Mouse (Mus musculus) telencephalon, adult 2 months (tissue): ENCODE measurements around the gene Arid5b.

Source experiments
- DNase-seq: peaks from one replicate; pipeline ENCODE4 v3.0.0-alpha.2; 2011; ENCODE audit warnings: low read depth, low spot score

Arid5b gene

DNA sequence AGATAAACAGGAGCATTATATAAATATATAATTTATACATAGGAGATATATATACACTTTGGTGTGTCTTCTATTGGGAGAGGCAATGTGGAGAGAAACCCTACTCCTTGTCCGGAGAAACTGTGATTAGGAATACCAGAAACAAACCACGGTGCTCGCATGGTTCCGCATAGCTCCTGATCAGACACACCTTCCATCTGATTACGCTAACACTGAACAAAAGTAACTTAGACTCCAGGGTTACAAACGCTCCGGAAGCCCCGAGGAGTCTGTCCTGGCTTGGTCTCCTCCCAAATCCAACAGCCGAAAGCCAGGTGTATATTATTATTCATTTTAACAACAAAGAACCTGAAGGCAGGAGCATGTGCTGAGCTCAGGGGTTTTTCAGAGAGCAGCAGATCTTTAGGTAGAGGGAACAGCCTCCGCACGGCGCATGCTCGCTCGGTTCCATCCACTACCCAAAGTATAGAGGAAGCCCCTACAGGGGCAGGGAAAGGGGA, 41.5 kb downstream of the Arid5b start:
- DNase-seq: no peak

DNA sequence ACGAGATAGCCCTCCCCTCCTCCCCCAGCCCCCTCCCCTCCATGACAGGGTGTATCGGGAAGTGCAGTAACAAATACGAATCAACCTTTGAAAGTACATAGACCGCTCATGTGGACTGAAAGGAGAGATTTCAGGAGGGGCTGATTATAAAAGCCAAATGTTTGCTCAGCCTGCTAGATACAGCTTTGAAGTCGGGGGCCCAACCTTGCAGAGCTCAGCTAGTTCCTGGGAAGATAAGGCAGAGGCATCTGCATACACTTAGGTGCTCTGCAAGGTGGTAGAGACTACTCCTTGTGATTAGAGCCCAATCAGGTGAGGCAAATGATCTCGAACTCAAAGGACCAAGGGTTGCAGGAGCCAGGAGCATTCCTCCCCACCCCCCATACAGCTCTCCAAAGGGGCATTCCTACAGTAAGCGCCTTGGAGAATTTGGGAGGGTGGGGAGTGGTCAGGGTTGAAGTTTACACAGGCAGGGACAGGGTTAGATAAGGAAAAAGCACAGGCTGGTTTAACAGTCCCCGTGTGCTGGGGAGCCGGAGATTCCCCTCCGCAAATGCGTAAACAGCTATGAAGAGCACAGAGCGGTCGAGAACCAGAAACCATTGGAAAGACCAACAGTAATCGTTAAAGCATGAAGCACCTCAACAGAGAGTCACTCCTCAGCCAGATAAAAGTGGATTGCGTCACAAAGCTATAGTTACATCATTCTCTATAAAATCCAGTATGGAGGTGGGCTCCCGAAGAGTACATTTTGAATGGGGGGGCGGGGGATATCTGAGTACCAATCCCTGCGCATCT, 47.0 kb downstream of the Arid5b start:
- DNase-seq: no peak

DNA sequence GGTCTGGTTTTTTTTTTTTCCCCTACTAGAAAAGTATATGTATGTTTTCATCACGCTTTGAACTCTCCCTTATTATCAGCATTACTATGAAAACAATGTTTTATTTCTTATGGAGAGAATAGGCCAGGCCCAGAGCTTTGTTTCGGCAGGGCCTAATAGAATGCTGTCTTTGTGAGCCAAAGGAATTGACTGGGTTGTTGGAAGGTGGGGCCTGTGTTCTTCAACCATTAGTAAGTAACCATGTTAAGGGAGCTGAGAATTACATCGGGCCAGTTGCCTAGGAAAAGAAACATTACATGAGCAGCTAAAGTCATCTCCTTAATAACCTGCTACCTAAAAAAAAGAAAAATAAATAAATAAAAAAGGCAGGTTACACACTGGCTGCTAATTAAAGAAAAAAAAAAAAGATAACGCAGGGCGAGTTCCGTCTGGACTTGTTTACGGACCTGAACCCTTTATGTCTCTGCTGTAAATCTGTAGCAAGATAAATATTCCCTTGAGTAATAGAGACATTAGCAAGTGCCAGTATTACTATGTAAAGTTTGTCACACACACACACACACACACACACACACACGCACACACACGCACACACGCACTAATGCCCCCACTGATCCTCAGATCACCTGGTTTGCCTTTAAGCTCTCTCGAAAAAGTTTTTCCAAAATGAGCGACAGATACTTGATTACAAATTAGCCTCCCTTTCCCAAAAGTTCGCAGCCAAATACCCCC, 47.7 kb downstream of the Arid5b start:
- DNase-seq: no peak

DNA sequence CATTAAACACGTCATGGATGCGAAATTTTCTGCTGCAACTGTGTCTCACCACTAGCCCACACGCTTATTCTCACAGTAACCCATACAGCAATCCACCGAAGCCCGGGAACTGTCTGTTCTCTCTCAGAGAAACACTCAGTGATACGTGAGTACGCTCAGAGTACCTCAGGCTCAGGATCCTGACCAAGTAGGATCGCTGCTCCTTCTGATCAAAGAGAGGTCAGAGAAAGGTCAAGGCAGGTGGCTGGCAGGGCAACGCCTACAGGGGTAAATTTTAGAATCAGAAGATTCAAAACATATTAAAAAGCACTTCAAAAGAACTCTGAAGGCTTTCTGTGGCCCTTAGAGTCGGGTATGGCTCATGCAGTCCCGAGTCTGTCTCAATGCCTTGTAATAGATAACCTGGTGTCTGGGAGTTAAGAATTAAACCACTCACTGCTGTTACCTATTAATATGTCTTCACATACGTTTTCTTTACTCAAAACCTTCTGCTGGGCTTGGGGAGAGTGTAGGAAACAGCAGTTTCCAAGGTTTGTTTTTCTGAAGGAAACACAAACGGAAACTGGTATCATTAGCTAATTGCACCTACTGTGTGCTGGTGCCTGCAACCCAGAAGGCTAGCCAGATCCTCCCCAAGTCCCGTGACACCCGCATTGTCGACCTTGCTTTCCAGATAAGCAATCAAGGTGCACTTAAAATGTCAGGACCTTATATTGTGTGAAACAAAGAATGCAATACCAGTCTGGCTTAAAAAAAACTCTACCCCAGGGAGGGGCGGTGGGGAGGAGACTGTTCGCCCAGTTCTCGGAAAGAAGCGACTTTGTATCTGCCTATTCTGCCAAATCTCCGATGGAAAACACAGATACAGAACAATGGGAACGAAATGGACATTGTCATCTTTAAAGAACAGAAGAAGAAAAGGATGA, 48.6 kb downstream of the Arid5b start:
- no peak for DNase-seq

DNA sequence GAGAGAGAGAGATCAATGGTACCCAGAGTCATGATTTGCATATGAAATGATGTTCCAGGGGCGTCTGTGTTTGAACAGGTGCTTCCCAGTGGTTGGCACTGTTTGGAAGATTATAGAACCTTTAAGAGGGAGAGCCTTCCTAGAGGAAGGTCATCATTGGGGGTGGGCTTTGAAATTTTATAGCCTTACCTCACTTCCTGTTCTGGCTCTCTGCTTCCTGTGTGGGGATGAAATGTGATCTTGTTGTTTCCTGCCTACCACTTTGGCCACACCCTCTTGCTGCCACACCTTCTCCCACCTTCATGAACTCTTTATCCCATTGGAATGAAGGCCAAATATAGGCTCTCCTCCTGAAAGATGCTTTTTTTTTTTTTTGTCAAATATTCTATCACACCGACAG, 55.9 kb downstream of the Arid5b start:
- no peak for DNase-seq

DNA sequence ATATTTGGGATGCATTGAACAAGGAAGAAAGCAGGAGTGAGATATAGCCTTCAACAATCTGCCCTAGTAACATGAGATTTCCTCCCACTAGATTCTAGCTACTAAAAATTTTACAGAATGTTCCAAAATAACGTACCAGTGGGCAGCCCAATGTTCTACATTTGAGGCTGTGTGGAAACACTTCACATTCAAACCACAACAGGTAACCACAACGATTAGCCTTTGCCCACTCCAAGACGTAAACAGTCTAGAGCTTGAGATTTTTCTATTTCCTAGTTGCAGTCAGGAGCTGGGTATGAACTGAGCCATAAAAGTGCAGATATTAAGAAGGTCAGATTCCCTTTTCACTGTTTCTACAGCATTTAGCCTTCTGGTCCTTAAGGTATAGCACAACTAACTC, 56.5 kb downstream of the Arid5b start:
- DNase-seq: peak; percentile 13

DNA sequence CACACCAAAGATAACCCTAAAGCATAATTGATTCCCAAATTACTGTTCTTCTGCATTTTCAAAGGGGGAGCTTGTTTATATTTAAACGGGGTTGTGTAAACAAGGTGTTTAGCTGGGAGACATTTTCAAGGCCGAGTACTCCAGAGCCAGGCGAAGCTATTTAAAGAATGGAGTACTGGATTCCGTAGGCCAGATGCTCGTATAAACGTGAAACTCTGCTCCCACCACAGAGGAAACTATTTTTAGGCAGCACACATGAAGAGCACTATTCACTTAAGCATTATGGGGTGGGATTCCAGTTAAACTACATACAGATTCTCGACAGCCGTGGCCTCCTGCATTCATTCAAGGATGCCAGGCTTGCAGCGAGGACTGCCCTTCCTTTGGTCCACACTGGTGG, 59.2 kb downstream of the Arid5b start:
- DNase-seq: peak; percentile 19

DNA sequence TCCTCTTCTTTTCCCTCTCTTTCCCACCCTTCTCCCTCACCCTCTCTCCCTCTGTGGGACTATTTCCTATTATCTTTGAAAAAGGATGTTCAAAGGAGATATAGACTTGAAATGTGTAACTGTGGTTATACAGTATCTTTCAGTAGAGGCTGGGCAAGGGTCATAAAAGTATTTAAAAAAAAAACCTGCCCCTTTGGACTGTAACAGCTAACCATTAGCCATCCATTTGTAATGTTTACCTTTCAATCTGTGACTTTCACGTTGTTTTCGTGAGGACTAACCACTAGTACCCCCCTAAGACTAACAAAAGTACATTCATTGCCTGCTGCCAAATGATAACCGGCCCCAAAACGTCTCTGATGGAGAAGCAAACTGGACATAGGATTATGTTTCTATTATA, 59.9 kb downstream of the Arid5b start:
- DNase-seq: no peak

DNA sequence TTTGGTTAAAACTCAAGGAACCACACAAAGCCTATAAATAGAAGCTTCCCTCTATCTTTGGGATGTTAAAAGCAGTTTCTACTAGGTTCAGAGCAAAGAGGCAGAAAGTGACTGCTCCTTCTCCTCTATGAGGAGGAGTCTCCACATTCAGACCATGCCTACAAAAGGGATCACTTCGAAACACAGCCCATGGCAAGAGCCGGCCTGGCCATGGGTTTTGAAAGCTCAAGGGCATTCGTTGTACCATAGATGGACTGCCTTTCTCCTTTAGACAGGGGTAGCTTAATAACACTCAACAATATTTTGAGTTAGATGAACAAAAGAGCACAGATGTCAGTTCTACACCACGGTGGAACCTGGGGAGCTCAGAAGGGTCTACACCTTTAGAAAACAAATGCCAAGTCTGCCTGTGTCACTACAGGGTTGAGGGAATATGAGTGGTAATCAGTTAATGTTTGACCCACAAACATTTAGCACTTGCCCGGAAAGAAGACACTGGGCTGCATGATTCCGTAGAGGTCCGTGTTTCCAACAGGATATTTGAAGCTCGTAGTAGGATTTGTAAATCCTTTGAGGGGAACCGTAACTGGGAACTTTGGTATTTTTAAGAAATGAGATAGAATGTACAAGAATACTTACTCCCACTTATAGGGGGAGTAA, 63.6 kb downstream of the Arid5b start:
- DNase-seq: no peak

DNA sequence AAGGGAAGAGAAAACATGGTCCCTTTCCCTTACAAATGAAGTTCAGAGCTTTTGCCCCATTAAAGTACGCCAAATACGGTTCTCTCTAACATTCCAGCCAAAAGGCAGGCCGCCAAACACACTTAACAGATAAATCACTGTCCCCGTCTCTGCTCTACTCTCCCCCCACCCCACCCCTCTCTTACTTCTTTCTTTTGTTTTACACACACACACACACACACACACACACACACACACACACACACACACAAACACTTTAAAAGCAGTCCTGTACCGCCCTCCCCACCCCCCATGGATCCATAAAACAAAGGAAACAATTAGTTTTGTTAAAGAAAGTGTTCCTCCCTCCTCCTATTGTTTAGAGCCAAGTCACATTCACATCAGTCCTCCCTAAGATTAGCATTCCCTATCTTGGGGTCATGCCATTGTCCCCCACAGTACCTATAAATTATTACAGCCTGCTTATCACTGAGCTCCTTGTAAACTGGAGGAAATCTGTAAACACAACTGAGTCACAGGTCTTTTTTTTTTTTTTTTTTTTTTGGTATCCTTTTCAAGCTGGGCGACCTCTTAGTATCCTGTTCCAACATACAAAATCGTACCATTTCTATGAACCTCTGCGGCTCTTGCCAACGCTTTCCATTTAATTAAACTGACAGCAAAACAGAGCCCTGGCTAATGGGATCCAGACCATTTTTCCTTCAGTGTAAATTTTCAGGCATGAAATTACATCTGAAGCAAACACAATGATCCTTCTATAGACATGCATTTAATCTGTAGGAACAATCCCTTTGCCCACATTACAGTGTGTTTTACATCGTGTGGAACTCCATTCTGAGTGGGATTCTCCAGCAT, 66.3 kb downstream of the Arid5b start:
- no peak for DNase-seq

DNA sequence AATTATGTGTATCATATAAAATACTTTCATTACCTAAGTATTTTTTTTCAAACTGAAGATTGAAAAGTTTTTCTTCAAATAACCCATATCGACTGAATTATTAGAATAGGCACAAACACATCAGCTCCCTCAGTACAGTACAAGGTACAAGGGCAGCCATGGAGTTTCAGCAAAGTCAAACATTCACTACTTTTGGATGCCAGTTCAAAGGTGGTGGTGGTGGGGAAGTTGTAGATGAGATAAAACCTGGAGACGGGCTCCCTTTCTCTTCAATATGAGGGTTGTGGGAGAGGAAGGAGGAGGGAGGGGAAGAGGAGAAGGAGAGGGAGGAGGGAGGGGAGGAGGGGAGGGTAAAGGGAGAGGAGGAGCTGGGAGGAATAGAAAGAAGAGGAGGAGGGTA, 67.0 kb downstream of the Arid5b start:
- DNase-seq: no peak

DNA sequence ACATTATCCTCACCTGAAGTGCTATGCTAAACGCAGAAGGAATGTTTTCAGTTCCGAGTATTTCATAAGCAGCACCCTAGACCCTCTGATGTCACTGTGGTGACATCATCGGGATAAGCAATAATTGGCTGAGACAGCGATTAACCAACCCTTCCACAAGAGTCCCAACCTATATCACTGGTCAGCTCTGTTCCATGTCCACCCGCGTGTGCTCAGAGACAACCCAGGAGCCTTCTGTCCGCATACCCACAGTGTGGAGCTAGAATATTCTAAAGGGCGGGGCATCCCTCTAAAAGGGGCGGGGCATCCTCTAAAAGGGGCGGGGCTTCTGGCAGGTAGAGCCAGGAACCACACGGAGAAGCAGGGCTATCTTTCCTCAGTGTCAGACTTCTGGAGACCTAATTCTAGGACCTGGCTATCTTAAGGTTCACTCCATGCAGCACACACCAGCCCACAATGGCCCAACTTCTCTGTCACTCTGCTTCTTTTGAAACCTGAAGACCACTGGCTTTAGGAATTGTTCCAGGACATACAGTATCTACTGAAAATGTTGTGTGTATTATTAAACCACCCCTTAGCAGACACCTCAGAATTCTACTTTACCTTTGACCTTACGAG, 68.4 kb downstream of the Arid5b start:
- DNase-seq: no peak

DNA sequence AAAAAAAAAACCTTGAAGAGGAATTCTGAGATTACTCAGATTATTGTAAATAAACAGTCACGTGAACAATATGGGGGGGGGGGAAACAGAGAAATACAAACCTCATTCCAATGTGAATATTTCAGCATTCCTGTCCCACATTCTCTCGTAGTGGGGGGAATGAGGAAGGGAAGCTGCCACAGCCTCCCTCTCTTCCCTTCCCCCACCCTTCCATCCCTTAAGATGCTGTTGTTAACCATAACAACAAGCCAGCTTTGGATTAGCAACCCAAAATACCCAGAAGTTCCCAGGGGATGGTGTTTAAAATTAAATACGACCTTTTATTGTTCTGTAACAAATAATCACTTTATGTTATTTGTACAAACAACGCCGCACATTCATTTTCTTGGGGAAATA, 69.9 kb downstream of the Arid5b start:
- DNase-seq: no peak

DNA sequence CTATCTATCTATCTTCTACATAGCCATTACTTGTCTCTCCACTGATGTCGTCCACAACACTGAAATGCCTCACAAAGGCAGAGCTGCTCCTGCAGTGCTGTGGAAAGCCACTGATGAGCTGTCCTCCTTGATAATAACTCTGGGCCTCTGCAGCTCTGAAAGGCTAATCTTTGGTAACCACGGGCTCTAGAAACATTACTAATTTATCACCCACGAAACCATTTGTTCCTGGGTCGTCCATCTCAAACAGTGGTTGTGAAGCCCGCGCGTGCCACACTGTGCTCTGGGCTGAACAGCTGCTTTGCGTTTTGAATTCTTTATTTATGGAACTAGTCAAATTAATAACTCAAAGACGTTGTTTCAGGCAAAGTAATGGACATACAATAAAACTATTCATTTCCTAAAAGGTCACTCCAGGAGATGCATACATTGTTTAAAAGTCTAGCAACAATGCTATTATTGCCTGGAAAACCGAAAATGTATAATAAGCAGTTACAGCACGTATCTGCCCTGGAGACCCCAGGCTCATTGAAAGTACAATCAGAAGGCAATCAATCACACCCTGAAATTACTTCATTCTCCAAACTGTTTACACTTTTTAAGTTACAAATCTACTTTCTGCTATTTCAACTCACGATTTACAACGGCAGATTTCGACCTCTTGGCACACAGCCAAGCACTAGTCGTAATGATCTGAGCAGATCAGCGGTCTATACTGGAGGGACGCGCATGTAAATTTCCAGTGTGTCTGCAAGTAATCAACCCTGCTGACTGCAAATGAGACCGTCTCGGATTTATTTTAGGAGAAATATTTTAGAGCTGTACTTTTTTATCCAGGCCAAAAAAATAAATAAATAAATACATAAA, 70.5 kb downstream of the Arid5b start:
- no peak for DNase-seq

DNA sequence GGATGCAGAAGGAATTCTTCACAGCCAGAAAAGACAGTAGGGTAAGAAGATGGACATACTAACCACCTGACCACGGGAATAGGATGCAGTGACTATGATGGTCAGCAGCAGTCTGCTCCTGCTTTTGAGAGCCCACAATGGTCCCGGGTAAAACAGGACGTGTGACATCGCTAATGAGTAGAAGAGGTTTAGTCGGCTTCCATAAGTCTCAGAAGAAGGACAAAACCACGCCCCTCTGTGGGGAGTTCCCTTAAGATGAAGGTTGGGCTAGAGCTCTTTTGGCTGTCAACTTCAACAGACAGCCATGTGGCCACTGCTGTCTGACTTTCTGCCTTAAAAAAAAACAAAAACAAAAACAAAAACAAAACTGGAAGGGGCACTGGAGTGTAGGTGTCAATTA, 74.1 kb downstream of the Arid5b start:
- no peak for DNase-seq

DNA sequence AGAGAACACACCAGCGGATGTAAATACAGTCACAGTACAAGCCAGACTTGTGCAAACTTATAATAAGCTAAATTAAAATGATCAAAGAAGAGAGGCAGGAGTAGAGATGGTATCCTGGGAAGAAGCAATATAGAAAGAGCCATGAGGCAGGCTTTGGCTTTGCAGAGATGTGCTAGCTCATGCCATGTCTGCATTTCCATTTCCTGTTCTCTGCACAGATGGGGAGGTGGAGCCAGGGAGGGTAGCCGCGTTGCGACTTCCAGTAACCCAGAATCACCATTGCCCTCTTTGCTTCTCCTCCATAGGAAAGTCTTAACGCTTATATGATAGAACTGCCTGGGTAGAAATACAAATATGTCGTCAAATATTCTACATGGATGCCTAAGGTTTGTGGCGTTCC, 74.7 kb downstream of the Arid5b start:
- DNase-seq: no peak

DNA sequence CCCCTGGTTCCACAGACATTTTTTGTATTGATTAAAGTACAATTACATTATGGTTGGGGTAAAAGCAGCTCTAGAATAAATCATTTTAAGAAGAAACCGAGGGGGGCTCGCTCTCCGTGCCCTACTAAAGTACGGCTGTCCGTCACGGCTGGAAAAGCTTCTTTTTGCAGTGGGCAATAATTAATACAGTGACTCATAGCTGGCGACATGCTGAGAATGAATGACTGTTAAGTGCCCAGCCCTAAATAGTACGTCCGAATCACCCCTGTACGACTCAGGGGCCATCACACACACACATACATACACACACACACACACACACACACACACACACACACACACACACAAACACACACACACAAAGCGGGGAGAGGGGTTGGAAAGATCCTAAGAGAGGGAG, 75.2 kb downstream of the Arid5b start:
- DNase-seq: no peak

DNA sequence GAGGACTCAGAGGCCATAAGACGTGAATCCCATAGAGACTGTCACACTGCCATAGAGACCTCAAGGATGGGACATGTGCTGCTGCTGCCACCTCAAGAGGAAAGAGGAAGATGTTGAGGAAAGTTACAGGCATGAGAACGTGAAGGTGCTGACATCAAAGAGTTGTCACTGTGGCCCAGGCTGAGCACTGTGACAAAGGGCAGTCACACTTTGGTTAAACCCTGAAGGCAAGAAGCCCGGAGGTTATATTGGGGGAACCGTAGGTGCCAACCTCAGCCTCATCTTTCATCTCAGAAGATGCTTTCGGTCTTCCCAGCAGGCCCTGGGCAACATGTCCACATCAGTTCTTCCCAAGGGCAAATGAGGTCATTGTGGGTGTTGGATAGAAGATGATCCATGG, 79.1 kb downstream of the Arid5b start:
- no peak for DNase-seq

DNA sequence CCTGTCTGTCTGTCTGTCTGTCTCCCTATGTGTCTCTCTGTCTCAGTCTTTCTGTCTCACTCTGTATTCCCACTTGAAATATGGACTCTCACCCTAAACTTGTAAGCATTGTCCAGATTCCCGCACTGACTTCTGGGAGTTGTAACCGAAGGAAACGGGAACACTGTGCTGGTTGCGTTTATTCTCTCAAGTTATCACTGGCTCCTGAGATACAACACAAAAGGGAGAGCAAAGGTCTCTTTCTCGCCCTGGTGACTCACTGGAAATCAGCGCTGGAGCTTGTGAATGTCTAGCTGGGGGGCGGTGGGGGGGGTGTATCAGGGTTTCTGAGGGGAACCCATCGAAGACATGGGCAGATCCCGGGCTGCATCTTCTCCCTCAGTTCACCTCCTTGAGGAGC, 82.2 kb downstream of the Arid5b start:
- no peak for DNase-seq
